Mouse (Mus musculus): ENCODE results near the gene Dtx3. TPM values are rescaled to one million over a fixed set of nuclear protein-coding genes. Genes with fewer than 3 reads are reported as not detected.
A peak's percentile ranks its signal among the peaks of the same experiment; 100 is the strongest.

Dtx3 gene
- polyA plus RNA-seq, 1 experiment from 2014 or later, result 95.8 TPM

GRCm38 (mm10) chr10:127211414-127211854 is 15.9 kb upstream of the Dtx3 start, which contains the start of gene Pip4k2c:
Pip4k2c (minus strand) TSS chr10:127211585.
- H3K9me3 ChIP-seq (ENCODE audit: control insufficient read depth, low read length), result no peaks in the 10 kb centered on the region
- H3K27ac ChIP-seq (ENCODE audit: low read depth), result peak within 1 kb of the TSS; percentile 43; the same call in 1 of the 2 replicates
- H3K9ac ChIP-seq (ENCODE audit: low read length), result peak within 1 kb of the TSS; percentile 71
- H3K36me3 ChIP-seq (ENCODE audit: control insufficient read depth, insufficient read depth, low read length), result peaks cover 22% of the 10 kb centered on the region
- under 1% methylated on average over 43 of the region's 47 CpGs for WGBS
- peak within 1 kb of the TSS; percentile 82 for H3K4me2 ChIP-seq (ENCODE audit: low read length)
- no peaks in the 10 kb centered on the region for H3K27me3 ChIP-seq (replicated peaks; ENCODE audit: control insufficient read depth, insufficient read depth, low read length)
- peak within 1 kb of the TSS; percentile 87 for H3K4me3 ChIP-seq (ENCODE audit: low read depth, low read length)
- ATAC-seq (replicated peaks; ENCODE audit: low FRiP score, low TSS enrichment, low read depth) (peak; percentile 98), DNase-seq (ENCODE audit: low spot score) (peak; percentile 93)
- peaks cover 6% of the 10 kb centered on the region; the same call in 1 of the 2 replicates for H3K4me1 ChIP-seq (replicated peaks; ENCODE audit: control insufficient read depth, insufficient read depth, low read length)

- ATAC-seq (replicated peaks; ENCODE audit: low FRiP score, low TSS enrichment, low read depth) (peak; percentile 59), DNase-seq (ENCODE audit: low spot score) (no peak)
- no peaks in the 10 kb centered on the region for H3K9me3 ChIP-seq (ENCODE audit: control insufficient read depth, low read length)
- H3K4me3 ChIP-seq (ENCODE audit: low read depth, low read length), result peak overlapping the region; percentile 87
- WGBS, result under 1% methylated on average over 25 of the region's 25 CpGs
- peak overlapping the region; percentile 43; the same call in 1 of the 2 replicates for H3K27ac ChIP-seq (ENCODE audit: low read depth)
- H3K36me3 ChIP-seq (ENCODE audit: control insufficient read depth, insufficient read depth, low read length), result peaks cover 24% of the 10 kb centered on the region
- peaks cover 6% of the 10 kb centered on the region; the same call in 1 of the 2 replicates for H3K4me1 ChIP-seq (replicated peaks; ENCODE audit: control insufficient read depth, insufficient read depth, low read length)
- no peaks in the 10 kb centered on the region for H3K27me3 ChIP-seq (replicated peaks; ENCODE audit: control insufficient read depth, insufficient read depth, low read length)
- peak overlapping the region; percentile 71 for H3K9ac ChIP-seq (ENCODE audit: low read length)
- peak overlapping the region; percentile 82 for H3K4me2 ChIP-seq (ENCODE audit: low read length)
Observed at GRCm38 (mm10) chr10:127210961-127211405, 15.5 kb upstream of the Dtx3 start.

GRCm38 (mm10) chr10:127209928-127210570 is 14.5 kb upstream of the Dtx3 start:
- Histone ChIP-seq H3K9ac (ENCODE audit: low read length) (no peak overlapping the region), H3K4me1 (replicated peaks; ENCODE audit: control insufficient read depth, insufficient read depth, low read length) (peaks cover 6% of the 10 kb centered on the region; the same call in 1 of the 2 replicates), H3K4me2 (ENCODE audit: low read length) (peak overlapping the region; percentile 82), H3K9me3 (ENCODE audit: control insufficient read depth, low read length) (no peaks in the 10 kb centered on the region), H3K4me3 (ENCODE audit: low read depth, low read length) (peak overlapping the region; percentile 87), H3K27ac (ENCODE audit: low read depth) (no peak overlapping the region), H3K27me3 (replicated peaks; ENCODE audit: control insufficient read depth, insufficient read depth, low read length) (no peaks in the 10 kb centered on the region), H3K36me3 (ENCODE audit: control insufficient read depth, insufficient read depth, low read length) (peaks cover 34% of the 10 kb centered on the region)
- ATAC-seq (replicated peaks; ENCODE audit: low FRiP score, low TSS enrichment, low read depth) (no peak), DNase-seq (ENCODE audit: low spot score) (no peak)
- WGBS, result 80% methylated on average over 13 of the region's 13 CpGs

- H3K27me3 ChIP-seq (replicated peaks; ENCODE audit: control insufficient read depth, insufficient read depth, low read length), result no peaks in the 10 kb centered on the region
- no peak overlapping the region for H3K9ac ChIP-seq (ENCODE audit: low read length)
- no peak overlapping the region for H3K4me3 ChIP-seq (ENCODE audit: low read depth, low read length)
- H3K36me3 ChIP-seq (ENCODE audit: control insufficient read depth, insufficient read depth, low read length), result peaks cover 42% of the 10 kb centered on the region
- ATAC-seq (replicated peaks; ENCODE audit: low FRiP score, low TSS enrichment, low read depth) (no peak), DNase-seq (ENCODE audit: low spot score) (no peak)
- H3K9me3 ChIP-seq (ENCODE audit: control insufficient read depth, low read length), result no peaks in the 10 kb centered on the region
- H3K4me2 ChIP-seq (ENCODE audit: low read length), result no peak overlapping the region
- no peak overlapping the region for H3K27ac ChIP-seq (ENCODE audit: low read depth)
- WGBS, result 85% methylated on average over 4 of the region's 4 CpGs
- peaks cover 6% of the 10 kb centered on the region; the same call in 1 of the 2 replicates for H3K4me1 ChIP-seq (replicated peaks; ENCODE audit: control insufficient read depth, insufficient read depth, low read length)
Observed at GRCm38 (mm10) chr10:127208921-127209320, 13.4 kb upstream of the Dtx3 start.

GRCm38 (mm10) chr10:127205373-127205772 is 9.8 kb upstream of the Dtx3 start:
- H3K36me3 ChIP-seq (ENCODE audit: control insufficient read depth, insufficient read depth, low read length), result peaks cover 68% of the 10 kb centered on the region
- 80% methylated on average over 10 of the region's 10 CpGs for WGBS
- H3K9me3 ChIP-seq (ENCODE audit: control insufficient read depth, low read length), result no peaks in the 10 kb centered on the region
- no peaks in the 10 kb centered on the region for H3K27me3 ChIP-seq (replicated peaks; ENCODE audit: control insufficient read depth, insufficient read depth, low read length)
- H3K4me1 ChIP-seq (replicated peaks; ENCODE audit: control insufficient read depth, insufficient read depth, low read length), result peaks cover 1% of the 10 kb centered on the region; the same call in 1 of the 2 replicates
- DNase-seq (ENCODE audit: low spot score) (no peak), ATAC-seq (replicated peaks; ENCODE audit: low FRiP score, low TSS enrichment, low read depth) (no peak)
- no peak overlapping the region for H3K27ac ChIP-seq (ENCODE audit: low read depth)
- H3K4me3 ChIP-seq (ENCODE audit: low read depth, low read length), result no peak overlapping the region
- no peak overlapping the region for H3K9ac ChIP-seq (ENCODE audit: low read length)
- no peak overlapping the region for H3K4me2 ChIP-seq (ENCODE audit: low read length)

GRCm38 (mm10) chr10:127204589-127204988 is 9.1 kb upstream of the Dtx3 start:
- no peak overlapping the region for H3K9ac ChIP-seq (ENCODE audit: low read length)
- H3K36me3 ChIP-seq (ENCODE audit: control insufficient read depth, insufficient read depth, low read length), result peaks cover 73% of the 10 kb centered on the region
- H3K27me3 ChIP-seq (replicated peaks; ENCODE audit: control insufficient read depth, insufficient read depth, low read length), result no peaks in the 10 kb centered on the region
- ATAC-seq (replicated peaks; ENCODE audit: low FRiP score, low TSS enrichment, low read depth) (no peak), DNase-seq (ENCODE audit: low spot score) (no peak)
- no peak overlapping the region for H3K4me2 ChIP-seq (ENCODE audit: low read length)
- H3K27ac ChIP-seq (ENCODE audit: low read depth), result no peak overlapping the region
- WGBS, result 89% methylated on average over 5 of the region's 5 CpGs
- no peak overlapping the region for H3K4me3 ChIP-seq (ENCODE audit: low read depth, low read length)
- H3K9me3 ChIP-seq (ENCODE audit: control insufficient read depth, low read length), result no peaks in the 10 kb centered on the region
- no peaks in the 10 kb centered on the region for H3K4me1 ChIP-seq (replicated peaks; ENCODE audit: control insufficient read depth, insufficient read depth, low read length)

- DNase-seq (ENCODE audit: low spot score), result no peak
- Histone ChIP-seq H3K27ac (ENCODE audit: low read depth) (no peak overlapping the region), H3K4me3 (ENCODE audit: low read depth, low read length) (no peak overlapping the region), H3K36me3 (ENCODE audit: control insufficient read depth, insufficient read depth, low read length) (peaks cover 80% of the 10 kb centered on the region), H3K4me1 (replicated peaks; ENCODE audit: control insufficient read depth, insufficient read depth, low read length) (no peaks in the 10 kb centered on the region), H3K9me3 (ENCODE audit: control insufficient read depth, low read length) (no peaks in the 10 kb centered on the region), H3K4me2 (ENCODE audit: low read length) (no peak overlapping the region), H3K9ac (ENCODE audit: low read length) (no peak overlapping the region), H3K27me3 (replicated peaks; ENCODE audit: control insufficient read depth, insufficient read depth, low read length) (no peaks in the 10 kb centered on the region)
- ATAC-seq (replicated peaks; ENCODE audit: low FRiP score, low TSS enrichment, low read depth), result no peak
- 85% methylated on average over 3 of the region's 3 CpGs for whole genome bisulfite sequencing
Observed at GRCm38 (mm10) chr10:127203106-127203505, 7.6 kb upstream of the Dtx3 start.

GRCm38 (mm10) chr10:127200279-127200678 is 4.8 kb upstream of the Dtx3 start:
- no peak overlapping the region for H3K4me2 ChIP-seq (ENCODE audit: low read length)
- H3K27me3 ChIP-seq (replicated peaks; ENCODE audit: control insufficient read depth, insufficient read depth, low read length), result no peaks in the 10 kb centered on the region
- H3K27ac ChIP-seq (ENCODE audit: low read depth), result no peak overlapping the region
- no peak for ATAC-seq (replicated peaks; ENCODE audit: low FRiP score, low TSS enrichment, low read depth)
- 83% methylated on average over 8 of the region's 8 CpGs for WGBS
- no peak overlapping the region for H3K9ac ChIP-seq (ENCODE audit: low read length)
- no peak overlapping the region for H3K4me3 ChIP-seq (ENCODE audit: low read depth, low read length)
- H3K36me3 ChIP-seq (ENCODE audit: control insufficient read depth, insufficient read depth, low read length), result peaks cover 61% of the 10 kb centered on the region
- DNase-seq (ENCODE audit: low spot score), result no peak
- H3K9me3 ChIP-seq (ENCODE audit: control insufficient read depth, low read length), result no peaks in the 10 kb centered on the region
- 0 out of 2 replicates have a peak, but pooled peaks cover 7% of the 10 kb centered on the region for H3K4me1 ChIP-seq (replicated peaks; ENCODE audit: control insufficient read depth, insufficient read depth, low read length)

- Histone ChIP-seq H3K9me3 (ENCODE audit: control insufficient read depth, low read length) (no peaks in the 10 kb centered on the region), H3K4me2 (ENCODE audit: low read length) (no peak overlapping the region), H3K4me1 (replicated peaks; ENCODE audit: control insufficient read depth, insufficient read depth, low read length) (peaks cover 10% of the 10 kb centered on the region; the same call in 1 of the 2 replicates), H3K36me3 (ENCODE audit: control insufficient read depth, insufficient read depth, low read length) (peaks cover 53% of the 10 kb centered on the region), H3K4me3 (ENCODE audit: low read depth, low read length) (no peak overlapping the region), H3K27ac (ENCODE audit: low read depth) (no peak overlapping the region), H3K27me3 (replicated peaks; ENCODE audit: control insufficient read depth, insufficient read depth, low read length) (no peaks in the 10 kb centered on the region), H3K9ac (ENCODE audit: low read length) (no peak overlapping the region)
- no peak for ATAC-seq (replicated peaks; ENCODE audit: low FRiP score, low TSS enrichment, low read depth)
- 89% methylated on average over 11 of the region's 11 CpGs for WGBS
- no peak for DNase-seq (ENCODE audit: low spot score)
Observed at GRCm38 (mm10) chr10:127199474-127199873, 3.9 kb upstream of the Dtx3 start.
